Mouse (Mus musculus) hematopoietic stem cell, adult 5-6 weeks (primary cell): ENCODE data around the gene Dbil5. TPM values are rescaled to one million over a fixed set of nuclear protein-coding genes. Genes with fewer than 3 reads are reported as not detected.
A peak's percentile ranks its signal among the peaks of the same experiment; 100 is the strongest.

Experiments used
- ATAC-seq, 2 experiments: fragments of 125-278 bp in 1 of 2; replicated peaks in 1 of 2; 2 replicates each; pipeline ENCODE4 v1.8.0; 2016 to 2017; ENCODE audit warnings: inconsistent platforms in 2 of 2, mild to moderate bottlenecking in 2 of 2, moderate number of reproducible peaks in 2 of 2, low read depth in 1 of 2, moderate TSS enrichment in 1 of 2; ENCODE audit not compliant: low FRiP score in 2 of 2, poor library complexity in 2 of 2, severe bottlenecking in 2 of 2, insufficient read depth in 1 of 2, low TSS enrichment in 1 of 2
- total RNA-seq: library from RNA; stranded (forward); fragments of 172-1452, 232-1000 nt; gene quantifications from 2 replicates; pipeline ENCODE4 v1.2.3, GENCODE M21; 2017

Gene Dbil5
- total RNA-seq, 1 experiment from 2014 or later = 0.65 TPM

DNA sequence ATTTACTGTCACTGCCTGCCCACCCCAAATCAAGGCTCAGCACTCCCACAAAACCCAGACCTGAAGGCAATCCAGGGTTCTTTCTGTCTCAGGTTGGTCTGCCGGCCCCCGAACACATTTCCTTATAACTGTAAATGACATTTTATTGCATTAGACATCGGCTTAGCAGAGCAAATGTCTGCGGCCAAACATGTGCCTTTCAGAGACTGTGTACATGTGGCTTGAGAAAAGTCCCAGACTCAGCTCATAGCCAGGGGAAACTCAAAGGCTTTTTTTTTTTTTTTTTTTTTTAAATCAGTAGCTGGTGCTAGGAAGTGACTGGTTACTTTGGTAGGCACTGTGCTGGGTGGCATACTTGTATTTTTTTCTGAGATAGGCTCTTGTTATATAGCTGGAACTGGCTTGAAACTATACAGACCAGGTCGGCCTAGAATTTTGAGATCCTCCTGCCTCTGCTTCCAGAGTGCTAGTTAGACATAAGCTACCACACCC is 1.3 kb upstream of the Dbil5 start:
- no peak for ATAC-seq

DNA sequence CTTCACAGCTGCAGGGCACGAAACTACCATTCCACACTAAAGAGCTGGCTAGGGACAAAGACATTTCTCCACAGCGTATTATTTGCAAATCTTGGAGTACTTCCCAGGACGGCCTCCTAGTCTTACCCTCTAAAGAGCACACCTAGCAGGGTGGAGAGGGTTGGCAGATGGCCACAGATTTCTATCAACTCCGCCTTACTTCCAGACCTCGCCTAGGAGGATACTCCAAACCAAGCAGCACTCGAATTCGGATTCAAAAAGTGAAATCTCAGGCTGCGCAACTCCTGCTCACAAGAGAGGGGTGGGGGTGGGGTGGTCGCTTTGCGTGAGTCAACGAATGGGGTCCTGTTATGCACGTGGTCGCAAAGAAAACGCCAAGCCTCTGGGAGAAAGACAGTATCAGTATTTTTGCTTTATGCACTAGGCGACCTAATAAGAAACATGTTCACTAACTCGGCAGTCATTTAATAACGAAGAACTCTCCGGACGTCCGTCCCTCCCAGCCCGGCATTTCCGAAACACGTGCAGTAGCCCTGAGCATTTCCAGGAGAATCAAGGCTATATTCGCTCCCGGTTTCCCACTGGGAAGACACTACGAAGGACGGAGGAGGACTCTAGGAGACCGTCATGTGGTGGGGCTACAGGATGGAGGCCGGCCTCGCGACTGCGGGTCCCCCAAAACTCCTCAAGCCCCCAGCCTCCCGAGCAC is 573 bp upstream of the Dbil5 start:
- no peak for ATAC-seq

DNA sequence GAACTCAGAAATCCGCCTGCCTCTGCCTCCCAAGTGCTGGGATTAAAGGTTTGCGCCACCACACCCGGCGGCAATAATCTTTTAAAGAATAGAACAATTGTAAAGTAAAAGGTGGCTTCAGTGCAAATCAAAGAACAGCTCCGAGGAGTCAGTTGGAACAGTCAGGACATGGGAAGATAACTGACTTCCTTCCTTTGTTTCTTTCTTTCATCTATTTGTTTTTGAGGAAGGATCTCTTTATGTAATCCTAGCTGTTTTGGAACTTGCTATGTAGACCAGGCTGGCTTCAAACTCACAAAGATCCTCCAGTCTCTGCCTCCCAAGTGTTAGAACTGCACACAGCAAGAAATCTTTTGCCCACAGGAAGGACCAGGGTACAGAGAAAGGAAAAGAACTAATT is 7.2 kb downstream of the Dbil5 start:
- no peak for ATAC-seq

DNA sequence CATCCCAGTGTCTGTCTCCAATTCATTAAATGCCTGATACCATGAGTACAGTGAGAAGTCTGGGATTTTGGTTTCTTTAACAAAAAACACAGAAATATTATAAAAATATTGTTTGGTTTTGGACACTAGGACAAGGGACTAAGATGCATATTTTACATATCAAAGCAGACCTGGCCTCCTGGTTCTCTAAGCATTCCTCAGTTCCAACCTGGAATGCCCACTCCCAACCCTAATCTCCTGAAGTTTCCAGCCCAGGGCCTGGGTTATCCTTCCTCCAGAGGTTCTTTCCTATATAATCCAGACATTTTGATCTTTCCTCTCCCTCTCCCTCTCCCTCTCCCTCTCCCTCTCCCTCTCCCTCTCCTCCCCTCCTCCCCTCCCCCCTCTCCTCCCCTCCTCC is 7.6 kb downstream of the Dbil5 start:
- no peak for ATAC-seq

DNA sequence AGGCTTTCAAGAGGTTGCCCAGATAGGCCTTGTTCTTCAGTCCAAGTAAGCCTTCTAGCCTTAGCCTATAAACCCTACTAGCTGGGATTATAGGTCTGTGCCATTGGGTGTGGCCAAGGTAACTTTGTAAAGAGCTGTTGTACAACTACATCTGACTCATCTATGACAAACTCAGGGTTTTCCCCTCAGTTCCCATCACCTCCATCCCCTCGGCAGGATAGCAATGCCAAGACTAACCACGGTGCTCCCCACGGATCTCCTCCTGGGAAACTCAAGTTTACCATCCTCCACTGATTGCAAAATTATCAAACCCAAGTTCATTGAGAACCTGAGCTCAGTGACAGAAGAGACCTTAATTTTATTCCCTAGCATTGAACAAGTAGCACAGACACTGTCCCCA is 18.7 kb downstream of the Dbil5 start:
- no peak for ATAC-seq

DNA sequence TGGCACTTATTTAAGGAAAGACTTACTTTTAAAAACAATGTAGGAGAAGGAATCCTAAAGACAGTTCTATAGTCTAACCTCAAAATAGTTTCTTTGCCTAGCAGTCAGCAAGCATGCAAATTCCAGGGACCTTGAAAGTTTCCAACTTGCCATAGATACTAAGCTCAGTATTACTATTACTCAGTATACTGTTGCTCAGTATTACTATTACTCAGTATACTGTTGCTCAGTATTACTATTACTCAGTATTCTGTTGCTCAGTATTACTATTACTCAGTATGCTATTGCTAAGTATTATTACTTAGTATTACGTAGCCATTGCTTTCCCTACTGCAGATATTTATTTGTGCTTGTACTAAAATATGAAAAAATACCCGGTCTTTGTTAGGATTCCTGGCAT is 22.3 kb downstream of the Dbil5 start:
- no peak for ATAC-seq

DNA sequence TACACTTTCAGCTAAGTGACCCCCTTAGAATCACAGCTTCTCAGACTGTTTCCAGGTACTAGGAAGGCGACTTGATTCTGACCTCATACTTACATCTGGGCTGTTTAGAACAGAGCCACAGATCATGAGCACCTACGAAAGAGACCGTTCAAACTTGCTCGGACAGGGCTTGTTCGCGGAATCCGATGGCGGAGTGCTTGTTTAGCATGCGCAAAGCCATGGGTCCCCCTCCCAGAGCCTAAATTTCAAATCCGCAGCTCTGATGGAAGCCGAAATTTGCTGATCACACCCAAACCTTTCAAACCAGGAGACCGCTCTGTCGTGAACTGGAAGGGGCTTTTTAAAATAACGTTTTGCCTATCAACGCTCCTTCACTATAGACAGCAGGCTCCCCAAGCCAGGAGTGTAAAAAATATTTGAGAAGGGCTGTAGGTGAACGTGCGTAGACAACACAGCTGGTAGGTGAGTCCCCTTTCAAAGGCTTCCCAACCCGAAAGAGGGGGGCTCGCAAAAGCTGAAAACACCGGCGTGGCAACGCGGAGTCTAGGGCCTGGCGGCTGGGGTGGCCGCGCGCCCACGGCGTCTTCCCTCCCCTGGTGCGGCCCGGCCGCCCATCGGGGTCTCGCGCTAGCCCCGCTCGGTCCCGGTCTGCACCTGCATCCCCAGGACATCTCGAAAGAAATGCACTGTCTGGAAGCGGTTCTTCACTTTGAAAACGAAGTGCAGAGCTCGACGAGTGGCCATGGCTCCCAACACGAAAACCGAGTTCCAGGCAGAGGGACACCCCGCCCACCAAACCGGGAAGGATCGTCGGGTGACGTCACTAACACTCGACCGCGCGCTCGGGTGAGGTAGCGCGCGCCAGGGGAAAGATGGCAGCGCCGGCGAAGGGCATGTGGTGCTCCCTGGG is 25.7 kb downstream of the Dbil5 start, which contains the start of the genes Mrm3 and Glod4:
TSS of gene Mrm3 (plus strand) at position 815 of the 910 bp plus-strand sequence.
TSS of gene Glod4 (minus strand) at position 825 of the 910 bp plus-strand sequence.
- ATAC-seq = peak; percentile 93 to 94

DNA sequence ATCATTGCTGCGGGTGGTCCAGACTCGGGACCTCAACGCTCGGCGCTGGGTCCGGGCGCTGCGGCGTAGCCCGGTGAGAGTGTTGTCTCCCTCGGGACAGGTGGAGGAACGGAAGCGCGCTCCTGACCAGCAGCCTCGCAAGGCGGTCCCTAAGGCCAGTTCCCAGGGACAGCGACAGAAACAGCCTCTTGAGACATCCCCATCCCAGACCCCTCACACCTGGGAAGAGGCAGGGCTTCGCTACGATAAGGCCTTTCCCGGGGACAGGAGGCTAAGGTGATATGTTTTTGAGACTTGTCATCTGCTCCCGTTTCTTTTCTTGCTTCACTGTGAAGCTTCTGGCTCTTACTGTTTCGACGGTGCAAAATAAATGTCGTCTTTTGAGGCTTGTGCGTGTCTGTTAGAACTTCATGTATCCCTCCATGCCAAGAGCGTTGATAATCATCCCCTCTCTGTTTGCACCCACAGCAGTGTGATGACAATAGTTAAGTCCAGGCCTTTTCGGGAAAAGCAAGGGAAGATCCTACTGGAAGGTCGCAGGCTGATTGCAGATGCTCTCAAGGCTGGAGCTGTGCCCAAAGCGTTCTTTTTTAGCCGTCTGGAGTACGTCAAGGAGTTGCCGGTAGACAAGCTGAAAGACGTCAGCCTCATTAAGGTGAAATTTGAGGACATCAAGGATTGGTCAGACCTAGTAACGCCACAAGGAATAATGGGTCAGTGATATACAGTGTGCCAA is 26.6 kb downstream of the Dbil5 start:
- peak in 1 of 2 experiments; percentile 40; a peak in 1 of 4 replicates for ATAC-seq

DNA sequence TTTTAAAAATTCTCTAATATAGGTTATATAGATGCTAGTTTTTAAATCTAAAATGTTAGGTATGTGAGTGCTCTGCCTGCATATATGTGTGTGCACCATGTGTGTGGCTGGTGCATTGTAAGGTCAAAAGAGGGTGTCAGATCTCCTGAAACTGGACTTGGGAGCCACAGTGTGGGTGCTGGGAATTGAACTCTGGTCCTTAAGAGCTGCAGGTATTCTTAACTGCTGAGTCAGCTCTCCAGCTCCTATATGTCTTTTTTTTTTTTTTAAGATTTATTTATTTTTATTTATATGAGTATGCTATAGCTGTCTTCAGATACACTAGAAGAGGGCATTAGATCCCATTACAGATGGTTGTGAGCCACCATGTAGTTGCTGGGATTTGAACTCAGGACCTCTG is 29.0 kb downstream of the Dbil5 start:
- ATAC-seq = no peak

DNA sequence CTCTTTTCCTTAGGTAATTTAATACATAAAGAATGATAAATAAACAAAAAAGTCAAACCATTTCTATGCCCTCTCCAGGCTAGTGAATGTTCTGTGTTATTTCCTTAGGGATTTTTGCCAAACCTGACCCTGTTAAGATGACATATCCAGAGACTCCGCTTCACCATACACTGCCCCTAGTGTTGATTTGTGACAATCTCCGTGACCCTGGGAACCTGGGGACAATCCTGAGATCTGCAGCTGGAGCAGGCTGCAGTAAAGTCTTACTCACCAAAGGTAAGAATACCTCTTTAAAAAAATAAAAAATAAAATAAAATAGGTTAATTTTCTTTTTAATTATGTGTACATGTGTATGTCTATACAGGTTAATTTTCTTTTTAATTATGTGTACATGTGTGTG is 29.8 kb downstream of the Dbil5 start:
- ATAC-seq = no peak

DNA sequence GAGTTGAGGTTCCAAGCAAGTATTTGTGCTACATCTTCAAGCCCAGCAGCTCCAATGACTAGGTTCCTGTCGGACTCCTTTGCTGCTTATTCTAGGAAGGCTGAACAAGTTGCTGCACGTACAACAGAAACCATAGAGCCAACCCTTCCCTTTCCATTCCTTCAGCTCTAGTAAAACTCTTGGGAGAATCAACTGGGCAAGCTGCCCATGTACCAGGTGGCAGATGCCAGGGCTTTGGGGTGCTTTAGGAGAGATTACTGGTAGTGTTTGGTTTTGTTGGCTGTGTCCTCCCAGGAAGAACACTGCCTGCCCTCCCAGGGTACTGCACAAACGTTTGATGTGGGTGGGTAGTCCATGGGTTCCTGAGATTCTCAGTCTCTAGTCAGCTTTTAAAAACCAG is 34.6 kb downstream of the Dbil5 start:
- no peak for ATAC-seq

DNA sequence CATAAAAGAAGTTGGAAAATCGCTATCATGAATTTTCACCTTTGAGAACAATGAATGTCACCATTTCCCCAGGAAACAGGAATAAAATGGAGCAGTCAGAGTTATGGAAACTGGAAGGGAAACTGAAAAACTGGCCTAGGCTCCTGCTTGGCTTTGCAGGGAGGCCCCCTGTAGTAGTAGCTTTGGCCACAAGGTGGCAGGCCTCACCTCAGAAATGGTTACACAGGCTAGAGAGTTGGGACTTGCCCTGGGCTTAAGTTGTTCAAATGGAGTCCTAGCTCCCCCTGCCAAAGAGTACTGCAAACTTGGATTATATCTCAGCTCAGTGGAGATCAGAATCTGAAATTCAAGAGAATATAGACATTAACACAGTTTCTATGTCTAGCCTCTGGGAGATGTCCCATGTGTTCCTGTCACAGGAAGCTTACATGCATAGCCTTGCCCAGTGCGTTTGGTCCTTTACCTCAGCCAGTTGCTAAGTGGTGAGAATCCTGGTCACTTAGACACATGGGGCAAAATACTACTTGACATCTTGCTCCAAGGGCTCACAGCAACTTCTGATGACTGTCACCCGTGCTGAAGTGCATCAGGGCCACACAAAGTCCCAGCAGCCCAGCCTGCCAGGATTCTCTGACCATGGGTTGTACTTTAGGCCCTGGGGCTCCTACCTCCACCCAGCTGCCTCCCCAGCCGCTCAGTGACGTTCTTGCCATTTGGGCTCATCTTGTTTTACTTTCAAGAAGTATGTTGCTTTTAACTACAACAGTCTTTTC is 35.9 kb downstream of the Dbil5 start:
- peak; percentile 87 for ATAC-seq

DNA sequence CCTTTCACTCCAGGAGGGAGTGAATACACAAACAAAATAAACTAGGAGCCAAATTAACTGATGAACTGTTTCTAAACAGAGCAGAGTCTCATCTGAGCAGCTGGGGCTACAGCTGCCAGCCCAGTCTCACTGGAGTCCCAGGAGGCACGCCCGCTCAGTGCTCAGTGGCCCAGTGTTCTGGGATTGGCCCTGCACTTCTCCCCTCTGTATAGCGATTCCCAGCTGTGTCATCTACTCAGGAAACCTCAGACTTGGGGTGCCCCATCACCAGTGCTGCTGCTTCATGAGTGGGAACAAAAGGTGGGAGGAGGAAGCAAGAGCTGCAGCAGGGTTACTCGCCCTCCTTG is 36.5 kb downstream of the Dbil5 start:
- no peak for ATAC-seq

DNA sequence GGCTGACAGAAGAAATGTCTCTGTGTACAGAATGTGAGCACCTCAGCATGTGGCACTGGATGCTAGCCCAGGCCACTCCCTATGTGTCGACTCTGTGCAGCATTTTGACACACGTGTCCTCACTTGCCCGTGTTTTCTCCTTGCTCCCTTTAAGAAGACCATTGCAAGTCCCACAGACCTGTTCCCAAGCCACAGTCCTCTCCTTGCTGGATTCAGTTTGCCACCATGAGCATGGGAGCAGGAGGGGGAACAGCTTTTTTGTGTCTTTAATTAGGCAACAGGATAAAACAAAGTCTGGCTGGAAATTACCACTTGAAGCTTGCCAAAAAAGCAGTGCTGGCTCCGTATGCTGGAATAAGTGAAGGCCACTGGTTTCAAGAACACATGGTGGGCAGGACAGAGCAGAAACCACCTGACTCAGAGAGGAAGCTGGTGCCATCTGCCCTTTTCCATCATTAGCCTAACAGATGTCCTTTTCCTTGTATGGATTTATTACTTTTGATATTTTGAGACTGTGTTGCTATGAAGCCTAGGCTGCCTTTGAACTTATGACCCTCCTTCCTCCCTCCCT is 38.1 kb downstream of the Dbil5 start:
- no peak for ATAC-seq

DNA sequence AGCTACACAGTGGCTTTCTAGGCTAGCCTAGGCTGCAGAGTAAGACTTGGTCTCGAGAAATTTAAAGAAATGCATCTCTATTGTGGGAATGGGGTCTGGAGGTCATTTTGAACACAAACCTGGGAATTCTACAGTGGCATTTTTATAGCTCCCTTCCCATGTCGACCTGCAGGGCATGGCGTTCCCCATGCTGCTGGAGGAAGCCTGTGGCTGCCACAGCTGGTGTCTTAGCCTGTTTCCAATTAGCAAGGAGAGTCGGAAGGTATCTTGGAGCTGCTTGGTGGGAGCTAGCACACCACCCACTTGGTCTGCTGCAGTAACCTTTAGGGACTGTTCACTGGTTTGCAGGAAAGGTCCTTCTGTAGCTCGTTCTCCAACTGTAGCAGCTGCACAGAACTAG is 38.7 kb downstream of the Dbil5 start:
- no peak for ATAC-seq

DNA sequence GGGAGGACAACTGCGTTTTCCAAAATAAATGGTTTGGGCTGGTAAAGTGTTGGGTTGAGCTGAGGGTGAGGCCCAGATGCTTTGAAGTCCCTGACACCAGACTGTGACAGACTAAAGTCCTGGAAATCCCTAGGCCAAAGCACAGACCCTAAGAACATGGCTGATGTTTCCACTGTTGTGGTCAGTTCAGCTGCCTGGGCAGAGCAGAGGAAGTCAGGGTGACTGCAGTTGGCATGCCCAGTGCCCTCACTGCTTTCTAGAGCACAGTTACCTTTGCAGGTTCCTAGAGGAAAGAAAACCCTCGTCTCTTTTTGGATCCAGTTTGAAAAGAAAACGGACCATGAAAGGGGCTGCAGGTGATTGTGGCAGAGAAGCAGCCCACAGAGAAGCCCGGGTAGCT is 40.0 kb downstream of the Dbil5 start:
- no peak for ATAC-seq

DNA sequence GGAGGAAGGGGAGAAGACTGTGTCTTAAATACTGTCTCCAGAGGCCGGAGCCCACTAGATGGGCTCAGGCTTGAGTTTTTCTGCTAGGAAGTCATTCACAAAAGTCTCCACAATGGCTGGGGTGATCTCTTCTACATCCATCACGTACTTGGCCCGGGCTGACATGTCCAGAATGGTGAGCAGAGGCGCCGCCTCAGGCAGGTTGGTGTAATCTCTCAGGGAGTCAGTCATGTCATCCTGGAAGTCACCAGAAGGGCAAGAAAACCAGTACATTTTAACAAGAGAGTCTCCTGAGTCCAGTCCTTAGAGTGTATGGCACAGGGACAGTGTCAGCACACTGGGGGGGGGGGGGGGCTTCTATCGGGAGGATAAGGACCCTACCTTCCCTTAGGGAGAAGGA is 41.1 kb downstream of the Dbil5 start:
- ATAC-seq = no peak
